Mouse (Mus musculus) liver, embryonic 16.5 days (tissue): Measurements from ENCODE around the gene Xxylt1. TPM values are rescaled to one million over a fixed set of nuclear protein-coding genes. Genes with fewer than 3 reads are reported as not detected.

Experiments
- ATAC-seq: fragments of 200-750 bp; cut with Nextera tagmentation; 2 replicates; pipeline ENCODE4 v1.8.0; 2017; ENCODE audit warnings: low read depth, mild to moderate bottlenecking, moderate number of reproducible peaks, moderate library complexity
- H3K27ac ChIP-seq: fragments of 300-500 bp; sonication (generic); 2 replicates; pipeline ENCODE4 v1.5.1; 2014; ENCODE audit warnings: mild to moderate bottlenecking, low read length
- H3K27me3 ChIP-seq: fragments of 300-500 bp; sonication (generic); 2 replicates; pipeline ENCODE4 v1.6.1; 2014; ENCODE audit warnings: low read depth, low read length, mixed read lengths; ENCODE audit not compliant: control insufficient read depth, insufficient read depth
- H3K36me3 ChIP-seq: fragments of 300-500 bp; sonication (generic); 2 replicates; pipeline ENCODE4 v1.6.1; 2014; ENCODE audit warnings: mild to moderate bottlenecking; ENCODE audit not compliant: control insufficient read depth, insufficient read depth
- H3K4me1 ChIP-seq: fragments of 300-500 bp; sonication (generic); 2 replicates; pipeline ENCODE4 v1.6.1; 2014; ENCODE audit warnings: low read depth, low read length, mixed read lengths; ENCODE audit not compliant: control insufficient read depth
- H3K4me2 ChIP-seq: fragments of 300-500 bp; sonication (generic); 2 replicates; pipeline ENCODE4 v1.6.1; 2014; ENCODE audit warnings: low read depth, low read length, mixed read lengths
- H3K4me3 ChIP-seq: fragments of 300-500 bp; sonication (generic); 2 replicates; pipeline ENCODE4 v1.5.1; 2014; ENCODE audit warnings: low read depth, mild to moderate bottlenecking, low read length
- H3K9ac ChIP-seq: fragments of 300-500 bp; sonication (generic); 2 replicates; pipeline ENCODE4 v1.6.1; 2014; ENCODE audit warnings: low read depth, low read length
- H3K9me3 ChIP-seq: fragments of 300-500 bp; sonication (generic); replicated peaks from 2 replicates; pipeline ENCODE4 v1.6.1; 2016; ENCODE audit warnings: low read length; ENCODE audit not compliant: control insufficient read depth
- WGBS: fragments of 180-500 bp; shearing (Covaris S2); extraction: QIAGEN DNeasy Blood & Tissue Kit; methylation state at CpG from one replicate; pipeline ENCODE4 v1.1.7; 2014; ENCODE audit not compliant: insufficient replicate concordance; 5-methylcytosine and 5-hydroxymethylcytosine counted together
- polyA plus RNA-seq: library from polyadenylated mRNA; unstranded; fragments of >200 nt; fragmentation: Nextera tagmentation; extraction: Ambion mirVana; gene quantifications from 2 replicates; pipeline ENCODE4 v1.2.1, GENCODE M21; 2015

Gene Xxylt1
- polyA plus RNA-seq, 1 experiment from 2014 or later: 1.2 TPM

GRCm38 (mm10) chr16:30928076-30928750 lies 153.0 kb downstream of the Xxylt1 start:
- Histone ChIP-seq H3K36me3 (no peaks in the 10 kb centered on the region), H3K4me3 (no peak overlapping the region), H3K27ac (no peak overlapping the region), H3K27me3 (no peaks in the 10 kb centered on the region), H3K4me1 (no peaks in the 10 kb centered on the region), H3K9me3 (no peaks in the 10 kb centered on the region), H3K9ac (no peak overlapping the region), H3K4me2 (no peak overlapping the region)
- 51% methylated on average over 8 of the region's 8 CpGs for WGBS
- no peak for ATAC-seq

- Histone ChIP-seq H3K27ac (no peak overlapping the region), H3K27me3 (no peaks in the 10 kb centered on the region), H3K36me3 (no peaks in the 10 kb centered on the region), H3K4me3 (no peak overlapping the region), H3K4me2 (no peak overlapping the region), H3K4me1 (no peaks in the 10 kb centered on the region), H3K9me3 (no peaks in the 10 kb centered on the region), H3K9ac (no peak overlapping the region)
- no peak for ATAC-seq
- 43% methylated on average over 4 of the region's 4 CpGs for WGBS
These were observed 155.7 kb downstream of the Xxylt1 start for GRCm38 (mm10) chr16:30925496-30925895.

- 0 out of 2 replicates have a peak, but pooled peaks cover 3% of the 10 kb centered on the region for H3K9me3 ChIP-seq
- H3K9ac ChIP-seq: no peak overlapping the region
- H3K4me1 ChIP-seq: no peaks in the 10 kb centered on the region
- WGBS: 65% methylated on average over 7 of the region's 7 CpGs
- no peak overlapping the region for H3K4me3 ChIP-seq
- no peaks in the 10 kb centered on the region for H3K36me3 ChIP-seq
- H3K4me2 ChIP-seq: no peak overlapping the region
- H3K27me3 ChIP-seq: no peaks in the 10 kb centered on the region
- ATAC-seq: no peak
- no peak overlapping the region for H3K27ac ChIP-seq
These were observed 157.3 kb downstream of the Xxylt1 start for GRCm38 (mm10) chr16:30923899-30924298.

- H3K4me1 ChIP-seq: no peaks in the 10 kb centered on the region
- H3K4me3 ChIP-seq: no peak overlapping the region
- H3K9me3 ChIP-seq: 0 out of 2 replicates have a peak, but pooled peaks cover 3% of the 10 kb centered on the region
- H3K27me3 ChIP-seq: no peaks in the 10 kb centered on the region
- no peak for ATAC-seq
- H3K36me3 ChIP-seq: no peaks in the 10 kb centered on the region
- H3K9ac ChIP-seq: no peak overlapping the region
- H3K4me2 ChIP-seq: no peak overlapping the region
- no peak overlapping the region for H3K27ac ChIP-seq
- 42% methylated on average over 1 of the region's 1 CpGs for WGBS
These were observed 158.7 kb downstream of the Xxylt1 start for GRCm38 (mm10) chr16:30922548-30922947.

GRCm38 (mm10) chr16:30918866-30919265 lies 162.4 kb downstream of the Xxylt1 start:
- Histone ChIP-seq H3K4me2 (no peak overlapping the region), H3K27me3 (no peaks in the 10 kb centered on the region), H3K4me1 (no peaks in the 10 kb centered on the region), H3K9ac (no peak overlapping the region), H3K9me3 (0 out of 2 replicates have a peak, but pooled peaks cover 3% of the 10 kb centered on the region), H3K4me3 (no peak overlapping the region), H3K36me3 (no peaks in the 10 kb centered on the region), H3K27ac (no peak overlapping the region)
- WGBS: 77% methylated on average over 7 of the region's 7 CpGs
- no peak for ATAC-seq

- 69% methylated on average over 3 of the region's 3 CpGs for WGBS
- Histone ChIP-seq H3K27ac (no peak overlapping the region), H3K9ac (no peak overlapping the region), H3K4me3 (no peak overlapping the region), H3K9me3 (0 out of 2 replicates have a peak, but pooled peaks cover 3% of the 10 kb centered on the region), H3K4me1 (no peaks in the 10 kb centered on the region), H3K4me2 (no peak overlapping the region), H3K27me3 (no peaks in the 10 kb centered on the region), H3K36me3 (no peaks in the 10 kb centered on the region)
- ATAC-seq: no peak
These were observed 164.3 kb downstream of the Xxylt1 start for GRCm38 (mm10) chr16:30916931-30917330.

- ATAC-seq: no peak
- WGBS: 66% methylated on average over 14 of the region's 14 CpGs
These were observed 165.5 kb downstream of the Xxylt1 start for GRCm38 (mm10) chr16:30915611-30916220.

More at GRCm38 (mm10) chr16:30915611-30916220, 165.5 kb downstream of the Xxylt1 start:
- no peak overlapping the region for H3K27ac ChIP-seq
- H3K27me3 ChIP-seq: no peaks in the 10 kb centered on the region
- H3K4me3 ChIP-seq: no peak overlapping the region
- H3K9ac ChIP-seq: no peak overlapping the region
- no peaks in the 10 kb centered on the region for H3K36me3 ChIP-seq
- no peak overlapping the region for H3K4me2 ChIP-seq
- H3K9me3 ChIP-seq: 0 out of 2 replicates have a peak, but pooled peaks cover 3% of the 10 kb centered on the region
- no peaks in the 10 kb centered on the region for H3K4me1 ChIP-seq

Other genes with a start within 250 kb of the Xxylt1 start
- 5.6 and 5.9 TPM in 2 replicates for gene Acap2, start 119.8 kb upstream of the Xxylt1 start, polyA plus RNA-seq
- 34.2 and 34.5 TPM in 2 replicates for gene Ppp1r2, start 193.8 kb upstream of the Xxylt1 start, polyA plus RNA-seq
- not detected in 2 replicates for gene Apod, start 233.4 kb upstream of the Xxylt1 start, polyA plus RNA-seq